Mouse (Mus musculus) heart, postnatal 0 days (tissue): ENCODE data around the gene Dlg2. TPM values are rescaled to one million over a fixed set of nuclear protein-coding genes. Genes with fewer than 3 reads are reported as not detected.
A peak's percentile ranks its signal among the peaks of the same experiment; 100 is the strongest.

ENCODE experiments used
- ATAC-seq: fragments of 200-750 bp; cut with Nextera tagmentation; 2 replicates; pipeline ENCODE4 v1.8.0; 2017; ENCODE audit warnings: low read depth, moderate number of reproducible peaks, moderate library complexity; ENCODE audit not compliant: insufficient read depth
- DNase-seq: peaks from one replicate; pipeline ENCODE4 v3.0.0-alpha.2; 2016; ENCODE audit warnings: low spot score
- H3K27ac ChIP-seq: fragments of 300-500 bp; sonication (generic); 2 replicates; pipeline ENCODE4 v1.5.1; 2014; ENCODE audit warnings: low read depth, mild to moderate bottlenecking
- H3K27me3 ChIP-seq: fragments of 300-500 bp; sonication (generic); 2 replicates; pipeline ENCODE4 v1.6.1; 2014; ENCODE audit warnings: low read length, mixed read lengths; ENCODE audit not compliant: control insufficient read depth, insufficient read depth
- H3K36me3 ChIP-seq: fragments of 300-500 bp; sonication (generic); replicated peaks from 2 replicates; pipeline ENCODE4 v1.6.1; 2014; ENCODE audit warnings: low read length, mixed read lengths; ENCODE audit not compliant: control insufficient read depth, insufficient read depth
- H3K4me1 ChIP-seq: fragments of 300-500 bp; sonication (generic); 2 replicates; pipeline ENCODE4 v1.6.1; 2014; ENCODE audit warnings: antibody characterized with exemption; ENCODE audit not compliant: control insufficient read depth, insufficient read depth
- H3K4me2 ChIP-seq: fragments of 300-500 bp; sonication (generic); 2 replicates; pipeline ENCODE4 v1.6.1; 2014; ENCODE audit warnings: low read depth, mild to moderate bottlenecking, low read length, moderate library complexity
- H3K4me3 ChIP-seq: fragments of 300-500 bp; sonication (generic); 2 replicates; pipeline ENCODE4 v1.5.1; 2014; ENCODE audit warnings: low read depth, low read length
- H3K9ac ChIP-seq: fragments of 300-500 bp; sonication (generic); replicated peaks from 2 replicates; pipeline ENCODE4 v1.6.1; 2014; ENCODE audit warnings: low read depth, low read length, mixed read lengths
- H3K9me3 ChIP-seq: fragments of 300-500 bp; sonication (generic); replicated peaks from 2 replicates; pipeline ENCODE4 v1.6.1; 2016; ENCODE audit warnings: low read length; ENCODE audit not compliant: control insufficient read depth
- CTCF ChIP-seq: IDR thresholded peaks from 2 replicates; pipeline ENCODE4 v1.5.1; 2016; ENCODE audit warnings: antibody characterized with exemption, control low read depth, low read depth
- EP300 ChIP-seq: IDR thresholded peaks from 2 replicates; pipeline ENCODE4 v1.6.1; 2016; ENCODE audit warnings: antibody characterized with exemption, low read depth
- WGBS: fragments of 180-500 bp; shearing (Covaris S2); extraction: QIAGEN DNeasy Blood & Tissue Kit; methylation state at CpG from one replicate; pipeline ENCODE4 v1.1.7; 2014; 5-methylcytosine and 5-hydroxymethylcytosine counted together
- polyA plus RNA-seq: library from polyadenylated mRNA; unstranded; fragments of >200 nt; fragmentation: Nextera tagmentation; extraction: Ambion mirVana; gene quantifications from 2 replicates; pipeline ENCODE4 v1.2.1, GENCODE M21; 2015
- total RNA-seq: library from RNA; depleted of rRNA; stranded (reverse); fragments of >200 nt; gene quantifications from 2 replicates; pipeline ENCODE4 v1.2.3, GENCODE M21; 2014; ENCODE audit warnings: low replicate concordance

The Dlg2 gene
- total and polyA plus RNA-seq, 2 experiments from 2014 or later = 1.3 to 2.3 TPM

DNA sequence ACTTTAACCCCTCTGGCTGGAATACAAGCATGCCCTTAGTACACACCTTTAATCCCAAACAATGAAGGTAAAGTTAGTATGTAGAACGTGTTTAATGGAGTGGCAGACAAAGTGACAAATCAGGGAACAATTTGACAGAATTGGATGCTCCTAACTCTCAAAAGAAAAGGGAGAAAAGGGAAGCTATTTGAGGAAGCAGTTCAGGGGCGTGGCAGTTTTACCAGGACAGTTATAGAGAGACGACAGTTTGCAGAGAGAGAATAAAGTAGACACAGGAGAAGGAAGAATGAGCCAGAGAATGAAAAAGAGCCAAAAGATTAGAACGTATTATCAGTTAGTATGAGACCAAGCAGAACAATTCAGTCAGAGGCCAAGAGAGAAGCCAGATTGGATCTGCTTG lies 1122.1 kb downstream of the Dlg2 start:
- WGBS = 39% methylated on average over 4 of the region's 4 CpGs
- Histone ChIP-seq H3K9ac (no peak overlapping the region), H3K9me3 (no peaks in the 10 kb centered on the region), H3K27ac (no peak overlapping the region), H3K4me3 (no peak overlapping the region), H3K27me3 (no peaks in the 10 kb centered on the region), H3K4me2 (no peak overlapping the region), H3K36me3 (no peaks in the 10 kb centered on the region), H3K4me1 (no peaks in the 10 kb centered on the region)
- no peak for DNase-seq
- no peak for TF ChIP-seq EP300
- TF ChIP-seq CTCF = no peak
- ATAC-seq = no peak

DNA sequence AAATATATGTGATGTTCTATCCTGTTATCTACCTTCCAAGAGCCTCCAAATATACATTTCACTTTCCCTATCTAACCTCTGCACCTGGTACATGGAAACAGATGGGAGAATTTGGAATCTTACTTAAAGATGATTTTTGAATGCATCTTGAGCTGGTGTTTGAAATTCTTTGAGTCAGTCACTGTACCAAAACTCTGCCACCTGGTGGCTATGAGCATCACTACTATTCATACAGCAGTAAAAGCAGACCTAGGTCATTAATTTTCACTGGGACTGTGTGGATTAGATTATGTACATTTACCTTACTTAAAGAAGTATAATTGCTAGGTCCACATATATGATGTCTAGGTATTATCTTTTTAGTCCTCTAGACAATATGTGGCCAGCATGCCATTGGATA lies 1124.8 kb downstream of the Dlg2 start:
- no peaks in the 10 kb centered on the region for H3K9me3 ChIP-seq
- no peaks in the 10 kb centered on the region for H3K4me1 ChIP-seq
- no peak overlapping the region for H3K4me2 ChIP-seq
- no peak overlapping the region for H3K27ac ChIP-seq
- TF ChIP-seq CTCF (peak; percentile 43), EP300 (no peak)
- no peaks in the 10 kb centered on the region for H3K27me3 ChIP-seq
- no peak for DNase-seq
- H3K4me3 ChIP-seq = no peak overlapping the region
- H3K36me3 ChIP-seq = no peaks in the 10 kb centered on the region
- no peak overlapping the region for H3K9ac ChIP-seq
- no peak for ATAC-seq

DNA sequence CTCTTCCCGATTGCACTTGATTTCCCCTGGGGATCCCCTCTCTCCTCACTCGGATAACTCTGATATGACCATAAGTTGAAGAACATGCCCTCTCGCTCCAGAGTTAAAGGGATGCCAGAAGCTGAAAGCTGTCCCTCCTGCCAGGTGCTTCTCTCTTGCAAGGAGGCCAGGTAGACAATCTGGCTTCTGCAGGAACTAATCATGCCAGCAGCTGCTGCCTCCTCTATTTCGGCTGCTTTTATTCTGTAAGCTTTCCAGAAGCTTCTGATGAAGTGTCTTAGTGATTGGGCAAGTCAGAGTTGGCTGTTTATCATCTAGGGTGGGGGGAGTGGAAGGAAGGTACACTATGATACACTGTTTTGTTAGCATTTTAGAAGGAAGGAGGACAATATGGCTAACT lies 1127.1 kb downstream of the Dlg2 start:
- Histone ChIP-seq H3K27me3 (no peaks in the 10 kb centered on the region), H3K9me3 (no peaks in the 10 kb centered on the region), H3K9ac (no peak overlapping the region), H3K36me3 (no peaks in the 10 kb centered on the region), H3K4me1 (no peaks in the 10 kb centered on the region), H3K4me2 (no peak overlapping the region), H3K4me3 (no peak overlapping the region), H3K27ac (no peak overlapping the region)
- TF ChIP-seq CTCF (no peak), EP300 (no peak)
- DNase-seq (no peak), ATAC-seq (no peak)
- WGBS = 43% methylated on average over 4 of the region's 4 CpGs

DNA sequence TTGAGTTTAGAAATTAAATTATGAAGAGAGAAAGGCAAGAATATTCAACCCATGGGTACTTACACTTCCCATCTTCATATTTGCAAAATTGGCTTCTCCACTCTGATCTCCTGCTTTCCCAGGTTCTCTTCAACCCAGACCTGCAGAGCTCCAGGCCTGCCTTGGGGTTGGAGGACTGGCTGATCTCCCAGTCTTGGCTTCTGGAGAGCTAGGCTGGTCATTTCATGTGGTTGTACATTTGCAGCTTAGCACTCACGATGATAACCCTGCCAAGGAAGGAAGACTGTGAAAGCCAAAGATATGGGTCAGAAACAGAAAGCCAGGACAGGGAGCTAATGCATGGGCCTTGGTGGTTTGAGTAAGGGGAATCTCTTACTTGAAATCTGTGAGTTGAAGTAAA lies 1176.6 kb downstream of the Dlg2 start:
- ATAC-seq (no peak), DNase-seq (no peak)
- H3K9me3 ChIP-seq = no peaks in the 10 kb centered on the region
- H3K4me1 ChIP-seq = no peaks in the 10 kb centered on the region
- H3K4me3 ChIP-seq = no peak overlapping the region
- no peak overlapping the region for H3K4me2 ChIP-seq
- H3K9ac ChIP-seq = no peak overlapping the region
- no peaks in the 10 kb centered on the region for H3K27me3 ChIP-seq
- no peaks in the 10 kb centered on the region for H3K36me3 ChIP-seq
- TF ChIP-seq EP300 (no peak), CTCF (no peak)
- WGBS = 57% methylated on average over 1 of the region's 1 CpGs
- no peak overlapping the region for H3K27ac ChIP-seq

DNA sequence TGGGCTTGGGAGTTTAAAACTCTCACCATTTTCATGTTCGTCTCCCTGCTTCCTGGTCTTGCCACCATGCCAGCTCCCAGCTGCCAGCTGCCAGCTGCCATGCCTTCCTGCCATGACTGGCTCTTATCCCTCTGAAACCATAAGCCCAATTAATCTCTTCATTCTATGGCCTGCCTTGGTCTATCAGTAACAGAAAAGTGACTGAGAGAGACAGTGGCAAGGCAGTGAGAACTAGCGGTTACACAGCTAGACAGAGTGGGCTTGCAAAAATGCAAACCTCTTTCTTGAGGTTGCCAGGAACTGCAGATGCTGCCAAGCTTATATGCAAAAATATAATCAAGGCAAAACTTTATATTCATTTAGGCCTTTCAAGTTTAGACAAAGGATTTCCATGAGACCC lies 1183.0 kb downstream of the Dlg2 start:
- H3K9ac ChIP-seq = no peak overlapping the region
- no peaks in the 10 kb centered on the region for H3K27me3 ChIP-seq
- H3K9me3 ChIP-seq = no peaks in the 10 kb centered on the region
- H3K36me3 ChIP-seq = no peaks in the 10 kb centered on the region
- no peak overlapping the region for H3K4me3 ChIP-seq
- H3K4me2 ChIP-seq = no peak overlapping the region
- H3K27ac ChIP-seq = no peak overlapping the region
- no peak for TF ChIP-seq EP300
- TF ChIP-seq CTCF = no peak
- no peak for ATAC-seq
- H3K4me1 ChIP-seq = no peaks in the 10 kb centered on the region
- 56% methylated on average over 2 of the region's 2 CpGs for WGBS
- DNase-seq = no peak

DNA sequence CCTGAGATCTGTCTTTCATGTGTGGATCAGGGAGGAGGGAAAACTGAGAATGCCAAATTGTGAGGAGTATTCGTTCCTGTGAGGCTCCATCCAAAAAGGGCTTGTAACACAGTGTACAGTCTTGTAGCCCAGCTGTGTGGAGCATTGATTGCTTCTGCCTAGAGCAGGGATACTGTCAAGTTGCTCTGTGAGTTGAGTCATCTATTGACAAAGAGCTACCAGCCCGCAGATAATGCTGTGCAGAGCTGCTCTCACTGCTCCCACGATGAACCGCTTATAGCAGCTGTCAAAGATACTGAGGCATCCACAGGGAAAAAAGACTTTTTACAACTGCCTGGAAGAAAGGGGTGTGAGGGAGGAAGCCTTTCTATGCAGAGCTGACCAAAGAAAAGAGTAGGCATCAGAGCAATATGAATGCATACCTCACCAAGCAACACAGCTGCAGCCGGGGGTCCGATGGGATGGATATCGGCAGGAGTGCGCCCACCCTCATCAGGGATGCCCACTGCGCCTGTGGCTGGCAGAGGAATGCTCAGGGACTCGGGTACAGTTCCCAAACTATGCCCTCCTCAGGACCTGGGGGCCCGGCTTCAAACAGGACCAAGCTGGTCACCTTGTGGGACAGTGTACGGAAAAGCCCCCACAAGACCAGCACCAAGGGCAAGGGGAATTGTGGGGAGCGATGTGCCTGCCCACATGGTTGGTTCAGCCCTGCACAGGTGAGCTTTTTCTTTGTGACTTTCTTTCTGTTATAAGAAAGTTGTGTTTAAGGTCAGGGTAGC lies 1196.0 kb downstream of the Dlg2 start:
- no peak overlapping the region for H3K4me3 ChIP-seq
- no peaks in the 10 kb centered on the region for H3K36me3 ChIP-seq
- H3K9me3 ChIP-seq = no peaks in the 10 kb centered on the region
- WGBS = 68% methylated on average over 13 of the region's 13 CpGs
- H3K4me1 ChIP-seq = no peaks in the 10 kb centered on the region
- DNase-seq (no peak), ATAC-seq (no peak)
- H3K4me2 ChIP-seq = no peak overlapping the region
- no peaks in the 10 kb centered on the region for H3K27me3 ChIP-seq
- no peak overlapping the region for H3K27ac ChIP-seq
- TF ChIP-seq EP300 (no peak), CTCF (no peak)
- H3K9ac ChIP-seq = no peak overlapping the region
